Mouse (Mus musculus): Measurements from ENCODE around the gene Stxbp6. TPM values are rescaled to one million over a fixed set of nuclear protein-coding genes. Genes with fewer than 3 reads are reported as not detected.

Stxbp6 gene
- polyA plus RNA-seq, 2 experiments: 10.2 to 14.9 TPM

GRCm38 (mm10) chr12:44997422-44997821 lies 77.1 kb downstream of the Stxbp6 start:
- no peaks in the 10 kb centered on the region for H3K36me3 ChIP-seq (ENCODE audit: control insufficient read depth, insufficient read depth, low read length)
- no peak overlapping the region for H3K4me3 ChIP-seq (replicated peaks; ENCODE audit: low read length)
- 92% methylated on average over 4 of the region's 4 CpGs for WGBS
- no peaks in the 10 kb centered on the region for H3K27me3 ChIP-seq (ENCODE audit: control insufficient read depth, insufficient read depth, low read length)
- H3K4me1 ChIP-seq (ENCODE audit: control insufficient read depth, insufficient read depth, low read length): no peaks in the 10 kb centered on the region
- TF ChIP-seq POLR2A (IDR thresholded peaks at IDR 0.05; ENCODE audit: borderline replicate concordance, extremely low read depth, insufficient read depth, insufficient read length): no peak
- no peaks in the 10 kb centered on the region for H3K9me3 ChIP-seq (ENCODE audit: control insufficient read depth, low read length)
- no peak for ATAC-seq (ENCODE audit: low FRiP score, low read depth)
- no peak overlapping the region for H3K27ac ChIP-seq (replicated peaks; ENCODE audit: low read depth, low read length)
- no peak overlapping the region for H3K9ac ChIP-seq (ENCODE audit: low read depth, low read length, severe bottlenecking)
- no peak for DNase-seq (ENCODE audit: low spot score)
- no peak overlapping the region for H3K4me2 ChIP-seq (replicated peaks; ENCODE audit: low read depth, low read length, severe bottlenecking)

- no peak overlapping the region for H3K27ac ChIP-seq (replicated peaks; ENCODE audit: low read depth, low read length)
- H3K9me3 ChIP-seq (ENCODE audit: control insufficient read depth, low read length): no peaks in the 10 kb centered on the region
Measured at GRCm38 (mm10) chr12:44996897-44997296, 77.6 kb downstream of the Stxbp6 start.

GRCm38 (mm10) chr12:44996274-44996673 lies 78.2 kb downstream of the Stxbp6 start:
- no peak overlapping the region for H3K9ac ChIP-seq (ENCODE audit: low read depth, low read length, severe bottlenecking)
- ATAC-seq (ENCODE audit: low FRiP score, low read depth): no peak
- no peaks in the 10 kb centered on the region for H3K27me3 ChIP-seq (ENCODE audit: control insufficient read depth, insufficient read depth, low read length)
- H3K4me2 ChIP-seq (replicated peaks; ENCODE audit: low read depth, low read length, severe bottlenecking): no peak overlapping the region
- no peak overlapping the region for H3K27ac ChIP-seq (replicated peaks; ENCODE audit: low read depth, low read length)
- TF ChIP-seq POLR2A (IDR thresholded peaks at IDR 0.05; ENCODE audit: borderline replicate concordance, extremely low read depth, insufficient read depth, insufficient read length): no peak
- H3K4me3 ChIP-seq (replicated peaks; ENCODE audit: low read length): no peak overlapping the region
- H3K36me3 ChIP-seq (ENCODE audit: control insufficient read depth, insufficient read depth, low read length): no peaks in the 10 kb centered on the region
- no peak for DNase-seq (ENCODE audit: low spot score)
- H3K9me3 ChIP-seq (ENCODE audit: control insufficient read depth, low read length): no peaks in the 10 kb centered on the region
- no peaks in the 10 kb centered on the region for H3K4me1 ChIP-seq (ENCODE audit: control insufficient read depth, insufficient read depth, low read length)
- WGBS: 83% methylated on average over 2 of the region's 2 CpGs

More at GRCm38 (mm10) chr12:44996897-44997296, 77.6 kb downstream of the Stxbp6 start:
- WGBS: 91% methylated on average over 3 of the region's 3 CpGs
- TF ChIP-seq POLR2A (IDR thresholded peaks at IDR 0.05; ENCODE audit: borderline replicate concordance, extremely low read depth, insufficient read depth, insufficient read length): no peak
- Histone ChIP-seq H3K9ac (ENCODE audit: low read depth, low read length, severe bottlenecking) (no peak overlapping the region), H3K27me3 (ENCODE audit: control insufficient read depth, insufficient read depth, low read length) (no peaks in the 10 kb centered on the region), H3K4me1 (ENCODE audit: control insufficient read depth, insufficient read depth, low read length) (no peaks in the 10 kb centered on the region), H3K4me2 (replicated peaks; ENCODE audit: low read depth, low read length, severe bottlenecking) (no peak overlapping the region), H3K36me3 (ENCODE audit: control insufficient read depth, insufficient read depth, low read length) (no peaks in the 10 kb centered on the region), H3K4me3 (replicated peaks; ENCODE audit: low read length) (no peak overlapping the region)
- no peak for DNase-seq (ENCODE audit: low spot score)
- no peak for ATAC-seq (ENCODE audit: low FRiP score, low read depth)

- H3K4me3 ChIP-seq (replicated peaks; ENCODE audit: low read length): no peak overlapping the region
- H3K9ac ChIP-seq (ENCODE audit: low read depth, low read length, severe bottlenecking): no peak overlapping the region
- no peak overlapping the region for H3K4me2 ChIP-seq (replicated peaks; ENCODE audit: low read depth, low read length, severe bottlenecking)
- no peak for DNase-seq (ENCODE audit: low spot score)
- no peaks in the 10 kb centered on the region for H3K4me1 ChIP-seq (ENCODE audit: control insufficient read depth, insufficient read depth, low read length)
- H3K36me3 ChIP-seq (ENCODE audit: control insufficient read depth, insufficient read depth, low read length): no peaks in the 10 kb centered on the region
- no peaks in the 10 kb centered on the region for H3K9me3 ChIP-seq (ENCODE audit: control insufficient read depth, low read length)
- no peak for ATAC-seq (ENCODE audit: low FRiP score, low read depth)
- no peak for TF ChIP-seq POLR2A (IDR thresholded peaks at IDR 0.05; ENCODE audit: borderline replicate concordance, extremely low read depth, insufficient read depth, insufficient read length)
- no peaks in the 10 kb centered on the region for H3K27me3 ChIP-seq (ENCODE audit: control insufficient read depth, insufficient read depth, low read length)
- H3K27ac ChIP-seq (replicated peaks; ENCODE audit: low read depth, low read length): no peak overlapping the region
- 89% methylated on average over 3 of the region's 3 CpGs for WGBS
Measured at GRCm38 (mm10) chr12:44993391-44993790, 81.1 kb downstream of the Stxbp6 start.

- H3K36me3 ChIP-seq (ENCODE audit: control insufficient read depth, insufficient read depth, low read length): no peaks in the 10 kb centered on the region
- H3K9me3 ChIP-seq (ENCODE audit: control insufficient read depth, low read length): no peaks in the 10 kb centered on the region
- ATAC-seq (ENCODE audit: low FRiP score, low read depth): no peak
- no peak overlapping the region for H3K9ac ChIP-seq (ENCODE audit: low read depth, low read length, severe bottlenecking)
- H3K27me3 ChIP-seq (ENCODE audit: control insufficient read depth, insufficient read depth, low read length): no peaks in the 10 kb centered on the region
- whole genome bisulfite sequencing: 66% methylated on average over 4 of the region's 4 CpGs
- no peak for TF ChIP-seq POLR2A (IDR thresholded peaks at IDR 0.05; ENCODE audit: borderline replicate concordance, extremely low read depth, insufficient read depth, insufficient read length)
- no peak overlapping the region for H3K4me2 ChIP-seq (replicated peaks; ENCODE audit: low read depth, low read length, severe bottlenecking)
- no peaks in the 10 kb centered on the region for H3K4me1 ChIP-seq (ENCODE audit: control insufficient read depth, insufficient read depth, low read length)
- DNase-seq (ENCODE audit: low spot score): no peak
- no peak overlapping the region for H3K4me3 ChIP-seq (replicated peaks; ENCODE audit: low read length)
- H3K27ac ChIP-seq (replicated peaks; ENCODE audit: low read depth, low read length): no peak overlapping the region
Measured at GRCm38 (mm10) chr12:44992847-44993246, 81.7 kb downstream of the Stxbp6 start.

GRCm38 (mm10) chr12:44990379-44990778 lies 84.1 kb downstream of the Stxbp6 start:
- no peak for ATAC-seq (ENCODE audit: low FRiP score, low read depth)
- no peaks in the 10 kb centered on the region for H3K36me3 ChIP-seq (ENCODE audit: control insufficient read depth, insufficient read depth, low read length)
- WGBS: 61% methylated on average over 9 of the region's 9 CpGs

More at GRCm38 (mm10) chr12:44990379-44990778, 84.1 kb downstream of the Stxbp6 start:
- Histone ChIP-seq H3K27ac (replicated peaks; ENCODE audit: low read depth, low read length) (no peak overlapping the region), H3K9me3 (ENCODE audit: control insufficient read depth, low read length) (no peaks in the 10 kb centered on the region), H3K27me3 (ENCODE audit: control insufficient read depth, insufficient read depth, low read length) (no peaks in the 10 kb centered on the region), H3K4me2 (replicated peaks; ENCODE audit: low read depth, low read length, severe bottlenecking) (no peak overlapping the region), H3K4me3 (replicated peaks; ENCODE audit: low read length) (no peak overlapping the region), H3K4me1 (ENCODE audit: control insufficient read depth, insufficient read depth, low read length) (no peaks in the 10 kb centered on the region), H3K9ac (ENCODE audit: low read depth, low read length, severe bottlenecking) (no peak overlapping the region)
- TF ChIP-seq POLR2A (IDR thresholded peaks at IDR 0.05; ENCODE audit: borderline replicate concordance, extremely low read depth, insufficient read depth, insufficient read length): no peak
- no peak for DNase-seq (ENCODE audit: low spot score)

All from limb, embryonic 14.5 days (tissue).